Mouse (Mus musculus): ENCODE data around the gene Brd7. TPM values are rescaled to one million over a fixed set of nuclear protein-coding genes. Genes with fewer than 3 reads are reported as not detected.
A peak's percentile ranks its signal among the peaks of the same experiment; 100 is the strongest.

The Brd7 gene
- total and polyA plus RNA-seq, 3 experiments = 31.9 to 106 (median 46.3) TPM

DNA sequence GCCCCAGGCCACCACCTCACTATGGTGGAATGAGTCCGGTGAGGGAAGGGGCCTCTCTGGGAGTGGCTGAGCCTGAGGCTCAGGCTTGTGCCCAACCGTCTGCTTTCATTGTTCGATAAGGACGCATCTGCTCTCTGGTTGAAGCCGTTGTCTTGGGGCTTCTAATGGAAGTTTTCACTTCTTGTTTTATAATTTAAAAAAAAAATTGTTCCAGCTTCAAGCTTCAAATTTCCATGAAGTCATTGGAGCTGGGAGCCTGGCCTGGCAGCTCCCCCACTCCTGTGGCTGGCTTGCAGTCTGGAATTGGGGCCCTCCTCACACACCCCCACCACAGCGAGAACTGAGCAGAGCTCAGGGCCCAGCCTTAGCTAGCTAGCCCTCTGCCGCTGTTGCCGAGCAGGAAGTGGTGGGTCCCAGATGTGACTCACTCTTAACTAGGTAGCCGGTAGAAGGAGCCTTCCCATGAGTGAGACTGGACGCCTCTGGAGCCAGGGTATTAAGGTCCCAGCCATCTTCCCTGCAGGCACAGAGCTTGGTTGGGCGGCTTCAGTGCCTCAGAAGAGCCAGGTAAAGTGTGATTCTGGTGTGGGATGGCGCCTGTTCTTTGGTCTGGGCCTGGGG is 73.3 kb downstream of the Brd7 start (continued):
- TF ChIP-seq ELF1 (IDR thresholded peaks at IDR 0.05; ENCODE audit: low read depth, low read length) = peak; percentile 82
- TF ChIP-seq MEF2A (IDR thresholded peaks at IDR 0.05; ENCODE audit: borderline replicate concordance, low read depth, low read length) = 0 out of 2 replicates have a peak, but pooled peaks have one; percentile 8
- no peak for TF ChIP-seq MAX (IDR thresholded peaks at IDR 0.05; ENCODE audit: low read length)
- TF ChIP-seq ETS1 (conservative IDR thresholded peaks at IDR 0.05; ENCODE audit: low read depth, low read length) = peak; percentile 35; the same call in 1 of the 2 replicates
- TF ChIP-seq JUN (IDR thresholded peaks at IDR 0.05; ENCODE audit: insufficient read depth, low read depth, low read length) = no peak; the same call in 1 of the 2 replicates
- TF ChIP-seq IRF4 (IDR thresholded peaks at IDR 0.05; ENCODE audit: low read depth, low read length) = no peak; the same call in 1 of the 2 replicates
- peak; percentile 77 for TF ChIP-seq EP300 (IDR thresholded peaks at IDR 0.05; ENCODE audit: low read length)
- TF ChIP-seq ZKSCAN1 (IDR thresholded peaks at IDR 0.05; ENCODE audit: borderline replicate concordance, low read depth, low read length) = no peak
- TF ChIP-seq NELFE (IDR thresholded peaks at IDR 0.05; ENCODE audit: low read depth, low read length) = peak; percentile 87
- TF ChIP-seq MAZ (IDR thresholded peaks at IDR 0.05; ENCODE audit: low read depth, low read length) = peak; percentile 50; the same call in 1 of the 2 replicates
- TF ChIP-seq TCF12 (IDR thresholded peaks at IDR 0.05; ENCODE audit: low read depth, low read length) = peak; percentile 67
- 0 out of 2 replicates have a peak, but pooled peaks have one; percentile 39 for TF ChIP-seq MYC (IDR thresholded peaks at IDR 0.05; ENCODE audit: low read depth, low read length)

DNA sequence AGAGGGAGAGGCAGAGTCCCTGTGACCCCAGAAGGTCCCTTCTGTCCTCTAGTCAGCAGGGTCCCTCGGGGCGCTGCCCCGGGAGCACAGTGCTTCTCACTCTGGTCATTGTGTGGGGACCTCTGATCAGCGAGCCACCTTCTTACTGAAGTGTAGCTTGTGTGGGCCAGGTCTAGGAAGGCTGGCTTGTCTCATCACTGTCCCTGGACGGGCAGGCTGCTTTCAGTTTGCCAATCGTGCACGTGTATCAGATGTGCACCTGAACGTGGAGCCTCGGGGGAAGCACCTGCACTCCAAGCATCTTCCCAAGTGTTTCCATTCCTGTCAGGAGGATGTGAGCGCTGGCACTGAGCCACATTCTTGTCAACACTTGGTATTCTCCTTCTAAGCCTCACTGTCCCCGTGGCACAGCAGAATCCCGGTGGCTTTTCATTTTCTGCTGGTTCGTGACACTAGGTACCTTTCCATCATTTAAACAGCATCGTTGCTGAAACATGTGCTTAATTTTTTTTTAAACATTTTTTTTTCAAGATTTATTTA is 75.5 kb downstream of the Brd7 start:
- no peaks in the 10 kb centered on the region for H3K27me3 ChIP-seq (replicated peaks)
- no peaks in the 10 kb centered on the region for H3K9me3 ChIP-seq (replicated peaks; ENCODE audit: low read length)
- 0 out of 4 replicates have a peak, but pooled peaks of 1 of the 2 experiments have one; percentile 21 for TF ChIP-seq CTCF (conservative IDR thresholded peaks at IDR 0.05 in 1 of 2, IDR thresholded peaks at IDR 0.05 in 1 of 2; ENCODE audit: low read depth in 2 of 2, low read length in 2 of 2)
- no peak for TF ChIP-seq JUN (IDR thresholded peaks at IDR 0.05; ENCODE audit: insufficient read depth, low read depth, low read length)
- TF ChIP-seq UBTF (IDR thresholded peaks at IDR 0.05; ENCODE audit: low read depth, low read length) = no peak
- no peak for TF ChIP-seq POLR2AphosphoS2 (IDR thresholded peaks at IDR 0.05; ENCODE audit: low read depth, low read length)
- no peak for TF ChIP-seq EP300 (IDR thresholded peaks at IDR 0.05; ENCODE audit: low read length)
- TF ChIP-seq ZNF384 (IDR thresholded peaks at IDR 0.05; ENCODE audit: low read depth, low read length) = 0 out of 2 replicates have a peak, but pooled peaks have one; percentile 12
- H3K79me2 ChIP-seq (replicated peaks; ENCODE audit: control insufficient read depth, extremely low read depth, insufficient read depth, poor library complexity, severe bottlenecking) = no peaks in the 10 kb centered on the region
- dilution Hi-C loops (cut with MboI; ENCODE audit: extremely low pct_ligation_motif_present, extremely low pct_unique_long_range_greater_than_20kb, low sequenced_read_pairs) (no loop called here), in situ Hi-C loops (cut with MboI; ENCODE audit: low pct_ligation_motif_present, low pct_unique_long_range_greater_than_20kb, low sequenced_read_pairs) (no loop called here)
- H3K4me3 ChIP-seq (replicated peaks in 1 of 3; ENCODE audit: low read depth in 2 of 3, low read length in 2 of 3, poor library complexity in 1 of 3) = no peak overlapping the region
- H3K4me1 ChIP-seq (ENCODE audit: control insufficient read depth in 1 of 2, insufficient read depth in 2 of 2) = peaks cover 21 to 70% of the 10 kb centered on the region in 2 experiments
- H3K9ac ChIP-seq (ENCODE audit: insufficient read depth, low read depth) = no peak overlapping the region
- H3K36me3 ChIP-seq (replicated peaks in 1 of 2; ENCODE audit: control insufficient read depth in 1 of 2, insufficient read depth in 1 of 2, low read length in 1 of 2) = peaks cover 0 to 6% of the 10 kb centered on the region in 2 experiments
- no peak overlapping the region for H3K27ac ChIP-seq (ENCODE audit: insufficient read depth, low read depth)
- H3K4me2 ChIP-seq (ENCODE audit: insufficient read depth, low read depth, poor library complexity, severe bottlenecking) = no peak overlapping the region
- no peak for DNase-seq (ENCODE audit: extremely low read depth)
